Mouse (Mus musculus): ENCODE data around the gene Klf8. TPM values are rescaled to one million over a fixed set of nuclear protein-coding genes. Genes with fewer than 3 reads are reported as not detected.
A peak's percentile ranks its signal among the peaks of the same experiment; 100 is the strongest.

Gene Klf8
- polyA plus RNA-seq, 1 experiment from 2014 or later = 4.6 TPM

DNA sequence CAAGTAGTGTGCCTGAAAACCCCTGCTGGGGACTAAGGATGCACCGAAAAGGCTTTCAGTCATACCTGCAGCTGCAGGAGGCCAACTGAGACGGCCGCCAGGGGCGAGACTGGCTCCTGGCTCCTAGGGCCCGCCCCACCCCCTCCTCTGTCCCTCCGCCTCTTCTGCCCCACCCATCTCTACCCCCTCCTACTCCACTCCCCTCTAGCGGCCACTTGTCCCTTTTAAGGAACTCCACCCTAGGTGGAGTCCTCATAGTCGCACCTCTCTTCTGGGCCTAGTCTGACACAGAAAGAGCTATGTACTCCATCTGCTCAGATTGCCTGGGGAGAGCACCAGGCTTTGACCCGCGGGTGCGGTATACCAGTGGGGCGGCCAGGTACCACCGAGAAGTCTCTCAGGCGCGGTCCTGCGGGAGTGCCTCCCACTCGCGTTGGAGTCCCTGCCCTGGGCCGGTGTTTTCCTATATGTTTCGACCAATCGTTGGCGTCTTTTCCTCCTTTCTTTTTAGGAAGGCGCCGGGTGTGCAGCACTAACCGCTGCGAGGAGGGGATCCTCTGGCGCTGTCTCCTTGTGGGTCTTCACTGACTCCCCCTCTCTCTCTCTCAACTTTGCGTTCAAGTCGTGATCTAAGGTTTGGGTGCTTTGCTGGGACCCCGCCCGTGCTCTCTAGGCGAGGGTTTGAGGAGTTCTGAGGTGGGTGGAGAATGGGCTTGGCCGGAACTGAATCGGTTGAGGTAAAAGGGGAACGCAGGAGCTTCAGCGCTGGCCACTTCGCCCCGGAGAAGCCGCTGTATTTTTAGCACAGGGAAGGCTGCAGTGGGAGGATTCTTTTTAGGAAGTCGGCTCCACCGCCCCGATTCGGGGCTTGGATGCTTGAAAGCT is 122.3 kb downstream of the Klf8 start:
- 18% methylated on average over 42 of the region's 43 CpGs for WGBS
- peak; percentile 83 for ATAC-seq
- Histone ChIP-seq H3K27me3 (no peaks in the 10 kb centered on the region), H3K27ac (peak overlapping the region; percentile 1; the same call in 1 of the 2 replicates), H3K9me3 (no peaks in the 10 kb centered on the region), H3K4me3 (replicated peaks) (peak overlapping the region; percentile 43), H3K9ac (replicated peaks) (peak overlapping the region; percentile 55), H3K4me1 (replicated peaks) (0 out of 2 replicates have a peak, but pooled peaks cover 5% of the 10 kb centered on the region), H3K4me2 (replicated peaks) (peak overlapping the region; percentile 59), H3K36me3 (no peaks in the 10 kb centered on the region)

DNA sequence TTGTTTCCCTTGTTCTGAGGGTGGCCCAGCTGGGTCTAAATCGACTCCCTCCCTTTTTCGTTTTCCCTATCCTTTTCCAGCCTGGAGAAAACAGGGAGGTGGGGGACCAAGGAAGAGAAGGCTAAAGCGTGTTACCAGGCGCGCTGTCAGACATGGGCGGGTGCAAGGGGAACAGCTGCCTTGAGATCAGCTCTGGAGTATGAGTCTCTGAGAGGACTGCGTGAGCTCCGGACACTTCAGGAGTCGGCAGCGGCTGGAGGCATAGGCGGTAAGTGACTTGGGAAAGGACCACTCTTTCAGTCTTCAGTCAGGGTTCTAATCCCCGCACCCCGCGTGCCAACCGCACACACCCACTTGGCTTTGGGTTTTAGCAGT is 122.9 kb downstream of the Klf8 start:
- peak; percentile 86 for ATAC-seq
- Histone ChIP-seq H3K9me3 (no peaks in the 10 kb centered on the region), H3K4me2 (replicated peaks) (peak overlapping the region; percentile 59), H3K4me3 (replicated peaks) (peak overlapping the region; percentile 43), H3K9ac (replicated peaks) (peak overlapping the region; percentile 55), H3K36me3 (no peaks in the 10 kb centered on the region), H3K27me3 (no peaks in the 10 kb centered on the region), H3K27ac (peak overlapping the region; percentile 1; the same call in 1 of the 2 replicates), H3K4me1 (replicated peaks) (0 out of 2 replicates have a peak, but pooled peaks cover 5% of the 10 kb centered on the region)
- WGBS = 18% methylated on average over 15 of the region's 15 CpGs

DNA sequence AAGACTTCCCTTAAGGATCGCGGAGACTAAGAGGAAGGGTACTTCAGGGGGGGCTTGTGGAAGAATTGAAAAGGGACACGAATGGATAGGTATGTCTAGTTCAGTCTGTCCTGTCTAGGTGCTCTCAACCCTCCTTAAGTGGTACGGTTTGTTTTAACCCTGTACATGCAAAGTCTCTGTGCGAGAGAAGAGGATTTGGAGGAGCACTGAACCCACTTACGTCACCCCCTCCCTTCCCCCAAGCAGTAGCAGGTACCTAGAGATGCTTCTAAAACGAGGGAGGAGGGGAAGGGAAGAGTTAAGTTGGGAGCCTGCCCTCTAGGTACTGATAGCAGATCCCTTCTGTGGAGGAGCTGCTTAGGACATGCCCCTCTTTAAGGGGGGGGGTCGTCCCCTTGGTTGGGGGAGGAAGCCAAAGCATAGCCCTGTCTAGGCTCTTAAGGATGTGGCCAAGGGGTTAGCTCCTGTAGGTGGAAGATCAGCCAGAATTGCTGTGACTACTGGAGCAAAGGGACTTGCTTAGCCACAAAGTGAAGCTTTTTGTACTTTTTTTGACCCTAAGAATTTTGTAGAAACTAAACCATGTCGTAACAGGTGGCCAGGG is 123.5 kb downstream of the Klf8 start:
- 27% methylated on average over 9 of the region's 9 CpGs for WGBS
- peak overlapping the region; percentile 43 for H3K4me3 ChIP-seq (replicated peaks)
- ATAC-seq = peak; percentile 41; the same call in 1 of the 2 replicates
- H3K4me2 ChIP-seq (replicated peaks) = peak overlapping the region; percentile 59
- H3K4me1 ChIP-seq (replicated peaks) = 0 out of 2 replicates have a peak, but pooled peaks cover 5% of the 10 kb centered on the region
- H3K9me3 ChIP-seq = no peaks in the 10 kb centered on the region
- H3K27me3 ChIP-seq = no peaks in the 10 kb centered on the region
- no peak overlapping the region for H3K27ac ChIP-seq
- no peaks in the 10 kb centered on the region for H3K36me3 ChIP-seq
- no peak overlapping the region for H3K9ac ChIP-seq (replicated peaks)

DNA sequence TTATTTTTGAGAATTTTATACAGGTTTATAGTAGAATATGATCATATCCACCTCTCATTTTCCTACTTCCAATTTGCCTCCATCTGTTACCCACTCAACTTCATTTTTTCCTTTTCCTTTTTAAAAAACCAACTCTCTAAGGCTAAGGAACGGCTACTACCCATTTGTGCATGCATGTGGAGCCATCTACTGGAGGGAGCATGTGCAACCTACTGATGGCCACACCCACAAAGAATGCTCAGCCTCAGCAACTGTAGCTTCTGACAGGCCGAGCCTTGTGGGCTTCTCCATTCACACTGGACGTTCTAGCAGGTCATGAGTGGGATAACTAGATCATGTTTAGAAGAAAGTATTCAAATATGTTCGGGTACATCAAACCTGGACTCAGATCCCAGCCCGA is 129.5 kb downstream of the Klf8 start:
- Histone ChIP-seq H3K9ac (replicated peaks) (no peak overlapping the region), H3K4me1 (replicated peaks) (no peaks in the 10 kb centered on the region), H3K27me3 (no peaks in the 10 kb centered on the region), H3K36me3 (no peaks in the 10 kb centered on the region), H3K4me2 (replicated peaks) (no peak overlapping the region), H3K4me3 (replicated peaks) (no peak overlapping the region), H3K9me3 (no peaks in the 10 kb centered on the region), H3K27ac (no peak overlapping the region)
- ATAC-seq = 0 out of 2 replicates have a peak, but pooled peaks have one; percentile 30
- 38% methylated on average over 5 of the region's 5 CpGs for WGBS

DNA sequence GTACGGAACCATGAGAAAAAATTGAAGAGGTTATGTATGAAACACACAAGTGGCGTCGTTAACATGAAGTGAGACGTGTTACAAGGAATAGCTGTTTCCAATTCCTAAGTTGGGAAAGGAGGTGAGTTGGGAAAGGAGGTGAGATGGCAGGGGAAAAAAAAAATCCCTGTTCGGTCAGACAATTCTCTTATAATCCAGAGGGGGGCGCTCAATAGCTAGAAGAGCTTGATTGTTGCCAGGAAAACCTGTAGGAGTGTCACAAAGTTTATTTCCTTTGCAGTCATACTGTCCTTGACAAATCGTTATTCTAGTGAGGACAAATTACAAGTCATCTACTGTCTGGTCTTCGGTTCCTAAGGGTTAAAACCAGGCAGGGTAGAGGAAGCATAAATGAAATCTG is 132.5 kb downstream of the Klf8 start:
- 42% methylated on average over 8 of the region's 8 CpGs for WGBS
- ATAC-seq = no peak
- Histone ChIP-seq H3K27ac (no peak overlapping the region), H3K36me3 (no peaks in the 10 kb centered on the region), H3K4me2 (replicated peaks) (no peak overlapping the region), H3K4me1 (replicated peaks) (no peaks in the 10 kb centered on the region), H3K9me3 (no peaks in the 10 kb centered on the region), H3K4me3 (replicated peaks) (no peak overlapping the region), H3K27me3 (no peaks in the 10 kb centered on the region), H3K9ac (replicated peaks) (no peak overlapping the region)

DNA sequence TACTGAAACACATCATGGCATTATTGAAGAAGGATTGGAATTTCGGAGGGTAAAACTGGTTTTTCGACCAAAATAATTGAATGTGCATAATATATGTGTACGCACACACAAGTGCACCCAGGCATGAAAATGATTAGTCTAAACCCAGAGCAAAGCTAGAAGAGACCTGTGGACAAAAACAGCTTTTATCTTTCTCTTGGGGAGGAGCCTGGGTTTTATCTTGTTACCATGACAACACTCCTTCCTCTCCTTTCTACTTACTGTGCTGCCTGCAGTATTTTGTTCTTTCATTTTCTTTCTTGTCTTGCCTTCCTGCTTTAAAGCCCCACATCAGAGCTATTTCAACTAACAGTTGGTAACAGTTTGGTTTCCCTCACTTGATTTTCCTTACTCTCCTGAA is 137.8 kb downstream of the Klf8 start:
- H3K4me1 ChIP-seq (replicated peaks) = no peaks in the 10 kb centered on the region
- no peak overlapping the region for H3K4me2 ChIP-seq (replicated peaks)
- no peak overlapping the region for H3K4me3 ChIP-seq (replicated peaks)
- peak overlapping the region; percentile 56; the same call in 1 of the 2 replicates for H3K27ac ChIP-seq
- no peaks in the 10 kb centered on the region for H3K27me3 ChIP-seq
- no peaks in the 10 kb centered on the region for H3K36me3 ChIP-seq
- WGBS = 41% methylated on average over 3 of the region's 3 CpGs
- no peak overlapping the region for H3K9ac ChIP-seq (replicated peaks)
- no peaks in the 10 kb centered on the region for H3K9me3 ChIP-seq
- peak; percentile 77 for ATAC-seq

DNA sequence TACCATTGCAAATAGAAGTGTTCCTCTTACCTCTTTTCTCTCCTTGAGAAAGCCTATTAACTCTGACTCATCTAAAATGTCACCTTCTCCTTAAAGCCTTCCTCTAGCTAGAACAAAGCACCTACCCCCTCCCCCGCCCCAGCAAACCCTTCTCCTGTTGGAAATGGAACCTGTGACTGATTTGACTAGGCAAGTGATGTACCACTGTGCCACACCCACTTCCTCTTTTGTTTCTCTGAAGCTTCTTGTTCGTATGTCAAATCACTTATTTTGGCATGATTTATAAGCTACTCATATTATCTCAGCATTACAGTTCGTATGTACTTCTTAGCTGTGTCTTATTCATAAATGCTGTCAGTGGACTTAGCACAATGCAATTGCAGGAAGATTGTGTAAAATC is 144.5 kb downstream of the Klf8 start:
- Histone ChIP-seq H3K27me3 (no peaks in the 10 kb centered on the region), H3K4me2 (replicated peaks) (no peak overlapping the region), H3K27ac (no peak overlapping the region), H3K9ac (replicated peaks) (no peak overlapping the region), H3K4me3 (replicated peaks) (no peak overlapping the region), H3K36me3 (0 out of 2 replicates have a peak, but pooled peaks cover 5% of the 10 kb centered on the region), H3K9me3 (no peaks in the 10 kb centered on the region), H3K4me1 (replicated peaks) (no peaks in the 10 kb centered on the region)
- ATAC-seq = no peak
- WGBS = 76% methylated on average over 3 of the region's 3 CpGs

DNA sequence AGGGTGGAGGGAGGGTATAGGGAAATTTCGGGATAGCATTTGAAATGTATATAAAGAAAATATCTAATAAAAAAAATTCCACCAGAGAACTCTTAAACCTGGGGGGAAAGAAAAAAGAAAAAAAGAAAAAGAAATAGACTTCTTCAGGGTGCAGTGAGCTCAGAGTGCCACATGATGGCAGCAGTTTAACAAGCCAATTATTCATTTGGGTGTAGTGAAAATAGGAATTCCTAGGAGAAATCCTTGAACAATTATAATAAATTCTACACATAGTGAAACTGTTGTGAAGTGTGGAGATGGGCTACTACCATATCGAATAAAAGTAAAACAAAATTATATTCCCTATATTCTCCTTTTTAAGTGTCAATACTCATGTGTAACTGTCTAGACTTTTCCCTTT is 152.0 kb downstream of the Klf8 start:
- Histone ChIP-seq H3K4me1 (replicated peaks) (no peaks in the 10 kb centered on the region), H3K9me3 (no peaks in the 10 kb centered on the region), H3K9ac (replicated peaks) (no peak overlapping the region), H3K36me3 (no peaks in the 10 kb centered on the region), H3K4me2 (replicated peaks) (no peak overlapping the region), H3K4me3 (replicated peaks) (no peak overlapping the region), H3K27ac (no peak overlapping the region), H3K27me3 (no peaks in the 10 kb centered on the region)
- no peak for ATAC-seq
- WGBS = 28% methylated on average over 2 of the region's 2 CpGs

DNA sequence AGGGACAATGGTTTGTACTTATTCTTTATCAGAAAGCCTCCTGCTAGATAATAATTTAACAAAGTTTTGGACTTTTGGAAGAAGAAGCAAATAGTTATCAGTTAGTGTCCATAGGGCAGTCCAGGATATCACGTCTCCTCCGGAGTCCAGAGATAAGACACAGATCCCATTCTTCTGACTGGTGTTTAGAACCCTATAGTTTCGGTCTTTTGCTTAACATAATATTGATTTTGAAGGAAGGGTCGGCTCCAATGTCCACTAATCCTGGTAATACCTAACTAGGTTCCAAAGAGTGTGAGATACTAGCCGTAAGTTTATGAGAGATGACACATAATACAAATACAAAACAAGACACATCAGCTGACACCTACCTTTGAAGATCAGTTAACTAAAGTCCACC is 179.8 kb downstream of the Klf8 start:
- H3K27ac ChIP-seq = no peak overlapping the region
- no peak overlapping the region for H3K4me2 ChIP-seq (replicated peaks)
- no peaks in the 10 kb centered on the region for H3K4me1 ChIP-seq (replicated peaks)
- no peak overlapping the region for H3K9ac ChIP-seq (replicated peaks)
- H3K9me3 ChIP-seq = no peaks in the 10 kb centered on the region
- no peak overlapping the region for H3K4me3 ChIP-seq (replicated peaks)
- no peaks in the 10 kb centered on the region for H3K27me3 ChIP-seq
- WGBS = 93% methylated on average over 5 of the region's 5 CpGs
- no peaks in the 10 kb centered on the region for H3K36me3 ChIP-seq
- no peak for ATAC-seq

DNA sequence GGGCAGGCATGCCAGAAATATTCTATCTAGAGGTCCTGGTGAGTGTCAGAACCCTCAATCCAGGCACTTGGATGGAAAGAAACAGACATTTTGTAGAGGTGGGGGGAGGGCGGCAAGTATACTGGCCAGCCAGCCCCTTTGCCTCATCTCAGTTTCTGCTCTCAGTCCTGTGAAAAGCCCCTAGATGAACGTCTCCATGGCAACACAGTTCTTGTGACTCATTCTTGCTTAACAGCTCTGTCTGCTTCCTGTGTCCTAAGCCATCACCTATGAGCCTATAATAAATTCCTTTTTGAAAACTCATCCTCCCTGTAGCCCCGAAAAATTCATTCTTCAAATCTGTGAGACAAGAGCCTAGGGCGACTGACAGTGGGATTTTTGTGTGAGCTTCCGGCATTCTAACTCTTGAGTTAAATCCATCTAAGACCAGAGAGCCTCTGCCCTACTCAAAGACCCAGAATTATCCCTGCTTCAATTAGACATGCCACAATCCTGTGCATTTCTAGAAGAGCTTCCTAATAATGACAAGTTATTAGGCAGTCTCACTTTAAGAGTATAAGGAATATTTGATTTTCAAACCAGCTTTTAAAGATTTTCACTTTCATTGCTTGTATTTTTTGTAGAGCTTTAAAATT is 196.5 kb downstream of the Klf8 start:
- peak; percentile 95 for ATAC-seq
- peak overlapping the region; percentile 80 for H3K27ac ChIP-seq
- H3K9me3 ChIP-seq = no peaks in the 10 kb centered on the region
- H3K36me3 ChIP-seq = no peaks in the 10 kb centered on the region
- peak overlapping the region; percentile 27; the same call in 1 of the 2 replicates for H3K4me2 ChIP-seq (replicated peaks)
- no peaks in the 10 kb centered on the region for H3K27me3 ChIP-seq
- H3K4me1 ChIP-seq (replicated peaks) = peaks cover 11% of the 10 kb centered on the region
- 27% methylated on average over 5 of the region's 5 CpGs for WGBS
- H3K4me3 ChIP-seq (replicated peaks) = no peak overlapping the region
- H3K9ac ChIP-seq (replicated peaks) = 0 out of 2 replicates have a peak overlapping the region, but pooled peaks have one; percentile 36

DNA sequence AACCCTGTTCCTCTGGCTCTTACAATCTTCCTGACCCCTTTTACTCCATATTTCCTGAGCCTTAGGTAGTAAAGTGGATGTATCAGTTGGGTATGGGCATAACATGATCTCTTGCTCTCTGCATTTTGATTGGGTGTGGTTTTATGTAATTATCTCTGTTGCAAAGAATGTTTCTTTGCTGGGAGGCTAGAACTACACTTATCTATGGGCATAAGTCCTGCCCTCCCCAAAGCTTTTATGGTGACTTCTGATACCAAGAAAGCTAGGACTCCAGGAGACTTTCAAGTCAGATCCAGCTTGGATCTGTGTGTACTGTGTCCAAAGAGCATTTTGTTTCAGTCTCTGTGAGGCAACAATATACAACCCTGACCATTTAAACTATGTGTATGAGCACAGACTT is 202.3 kb downstream of the Klf8 start:
- H3K9me3 ChIP-seq = no peaks in the 10 kb centered on the region
- no peak overlapping the region for H3K4me3 ChIP-seq (replicated peaks)
- no peak for ATAC-seq
- H3K36me3 ChIP-seq = no peaks in the 10 kb centered on the region
- no peak overlapping the region for H3K4me2 ChIP-seq (replicated peaks)
- H3K9ac ChIP-seq (replicated peaks) = no peak overlapping the region
- peaks cover 1% of the 10 kb centered on the region; the same call in 1 of the 2 replicates for H3K4me1 ChIP-seq (replicated peaks)
- no peak overlapping the region for H3K27ac ChIP-seq
- no peaks in the 10 kb centered on the region for H3K27me3 ChIP-seq

DNA sequence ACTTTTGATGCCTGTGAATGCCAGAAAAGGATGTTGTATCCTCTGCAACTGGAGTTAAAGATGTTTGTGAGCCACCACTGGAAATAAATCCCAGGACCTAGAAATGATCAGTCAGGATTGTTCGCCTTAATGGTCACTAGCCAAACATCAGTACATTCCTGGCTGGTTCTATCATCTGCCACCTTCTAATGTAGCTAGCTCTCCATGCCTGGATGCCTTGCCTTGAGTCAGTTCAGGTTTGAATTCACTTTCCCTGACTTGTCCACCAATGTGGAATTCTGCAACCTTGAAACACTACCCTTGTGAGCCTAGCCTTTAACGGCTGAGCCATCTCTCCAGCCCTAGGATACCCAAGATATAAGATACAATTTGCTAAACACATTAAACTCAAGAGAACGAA is 202.8 kb downstream of the Klf8 start:
- H3K27me3 ChIP-seq = no peaks in the 10 kb centered on the region
- H3K9me3 ChIP-seq = no peaks in the 10 kb centered on the region
- WGBS = 85% methylated on average over 3 of the region's 3 CpGs
- no peaks in the 10 kb centered on the region for H3K36me3 ChIP-seq
- no peak overlapping the region for H3K9ac ChIP-seq (replicated peaks)
- no peak overlapping the region for H3K4me2 ChIP-seq (replicated peaks)
- no peak for ATAC-seq
- no peak overlapping the region for H3K27ac ChIP-seq
- no peak overlapping the region for H3K4me3 ChIP-seq (replicated peaks)
- no peaks in the 10 kb centered on the region for H3K4me1 ChIP-seq (replicated peaks)

All from midbrain, embryonic 13.5 days (tissue).